Mouse (Mus musculus) MEL (cell line): ENCODE data around the gene Tnfrsf13b. TPM values are rescaled to one million over a fixed set of nuclear protein-coding genes. Genes with fewer than 3 reads are reported as not detected.

Experiments
- DNase-seq: peaks from one replicate; pipeline ENCODE4 v3.0.0; 2011; ENCODE audit warnings: low read depth, low spot score
- H3K27ac ChIP-seq: 2 replicates; pipeline ENCODE4 v1.5.1; 2012; ENCODE audit warnings: low read depth, mild to moderate bottlenecking, control low read depth, low read length, moderate library complexity; ENCODE audit not compliant: control insufficient read depth
- H3K27me3 ChIP-seq, 2 experiments: fragments of 150-350 bp in 1 of 2; sonication (generic) in 1 of 2; 2 replicates each; pipeline ENCODE4 v1.6.1; 2012; ENCODE audit warnings: low read length in 2 of 2, mild to moderate bottlenecking in 2 of 2, improper control_type of control experiment in 1 of 2, moderate library complexity in 1 of 2; ENCODE audit not compliant: insufficient read depth in 2 of 2, control insufficient read depth in 1 of 2
- H3K36me3 ChIP-seq, 2 experiments: 2 replicates each; pipeline ENCODE4 v1.6.1; 2012 to 2014; ENCODE audit warnings: low read length in 2 of 2, improper control_type of control experiment in 1 of 2, inconsistent platforms in 1 of 2, mild to moderate bottlenecking in 1 of 2; ENCODE audit not compliant: insufficient read depth in 2 of 2, control insufficient read depth in 1 of 2
- H3K4me1 ChIP-seq, 2 experiments: fragments of 150-350 bp in 1 of 2; sonication (generic) in 1 of 2; 2 replicates each; pipeline ENCODE4 v1.6.1; 2012; ENCODE audit warnings: low read length in 2 of 2, improper control_type of control experiment in 1 of 2, mild to moderate bottlenecking in 1 of 2; ENCODE audit not compliant: insufficient read depth in 2 of 2, control insufficient read depth in 1 of 2
- H3K4me3 ChIP-seq, 2 experiments: fragments of 150-350 bp in 1 of 2; sonication (generic) in 1 of 2; 2 replicates each; pipeline ENCODE4 v1.5.1; 2012; ENCODE audit warnings: low read depth in 2 of 2, low read length in 2 of 2, mild to moderate bottlenecking in 2 of 2, moderate library complexity in 2 of 2, control low read depth in 1 of 2, improper control_type of control experiment in 1 of 2; ENCODE audit not compliant: control insufficient read depth in 1 of 2, insufficient read depth in 1 of 2
- H3K79me2 ChIP-seq: 2 replicates; pipeline ENCODE4 v1.6.1; 2012; ENCODE audit warnings: mild to moderate bottlenecking, low read length, moderate library complexity; ENCODE audit not compliant: control insufficient read depth, poor library complexity, insufficient read depth
- H3K9ac ChIP-seq: 2 replicates; pipeline ENCODE4 v1.6.1; 2012; ENCODE audit warnings: low read depth, mild to moderate bottlenecking, control low read depth, low read length, moderate library complexity; ENCODE audit not compliant: control insufficient read depth, poor library complexity, severe bottlenecking
- H3K9me3 ChIP-seq: fragments of 150-350 bp; sonication (generic); replicated peaks from 2 replicates; pipeline ENCODE4 v1.6.1; 2012; ENCODE audit warnings: mild to moderate bottlenecking, low read length, improper control_type of control experiment, moderate library complexity; ENCODE audit not compliant: insufficient read depth
- CHD2 ChIP-seq: IDR thresholded peaks from 2 replicates; pipeline ENCODE4 v1.6.1; 2011; ENCODE audit warnings: low read length, improper control_type of control experiment
- E2F4 ChIP-seq: IDR thresholded peaks from 2 replicates; pipeline ENCODE4 v1.6.1; 2011; ENCODE audit warnings: low read depth, low read length, improper control_type of control experiment, borderline replicate concordance
- GABPA ChIP-seq: IDR thresholded peaks from 2 replicates; pipeline ENCODE4 v1.6.1; 2012; ENCODE audit warnings: low read depth, mild to moderate bottlenecking, inconsistent platforms, low read length, improper control_type of control experiment, moderate library complexity
- GATA1 ChIP-seq: IDR thresholded peaks from 2 replicates; pipeline ENCODE4 v1.6.1; 2011; ENCODE audit warnings: low read depth, low read length, improper control_type of control experiment
- JUND ChIP-seq: IDR thresholded peaks from 2 replicates; pipeline ENCODE4 v1.6.1; 2011; ENCODE audit warnings: low read depth, mild to moderate bottlenecking, improper control_type of control experiment, low read length
- MAFK ChIP-seq: IDR thresholded peaks from 2 replicates; pipeline ENCODE4 v1.6.1; 2011; ENCODE audit warnings: low read depth, mild to moderate bottlenecking, low read length, improper control_type of control experiment, borderline replicate concordance
- MAZ ChIP-seq: IDR thresholded peaks from 2 replicates; pipeline ENCODE4 v1.6.1; 2012; ENCODE audit warnings: low read depth, mild to moderate bottlenecking, inconsistent platforms, low read length, improper control_type of control experiment
- MYC ChIP-seq: IDR thresholded peaks from 2 replicates; pipeline ENCODE4 v1.6.1; 2011; ENCODE audit warnings: low read depth, mild to moderate bottlenecking, low read length, improper control_type of control experiment, moderate library complexity
- NELFE ChIP-seq: IDR thresholded peaks from 2 replicates; pipeline ENCODE4 v1.6.1; 2011; ENCODE audit warnings: low read depth, low read length, improper control_type of control experiment
- NRF1 ChIP-seq: IDR thresholded peaks from 2 replicates; pipeline ENCODE4 v1.6.1; 2014; ENCODE audit warnings: low read depth, mild to moderate bottlenecking, inconsistent platforms, low read length, improper control_type of control experiment, moderate library complexity; ENCODE audit not compliant: poor library complexity, insufficient read depth, severe bottlenecking
- POLR2A ChIP-seq, 2 experiments: IDR thresholded peaks; 2 replicates each; pipeline ENCODE4 v1.6.1; 2011 to 2012; ENCODE audit warnings: low read length in 2 of 2, mild to moderate bottlenecking in 2 of 2, control low read depth in 1 of 2, improper control_type of control experiment in 1 of 2, low read depth in 1 of 2, moderate library complexity in 1 of 2; ENCODE audit not compliant: control insufficient read depth in 1 of 2, insufficient read depth in 1 of 2, poor library complexity in 1 of 2
- RAD21 ChIP-seq: IDR thresholded peaks from 2 replicates; pipeline ENCODE4 v1.6.1; 2011; ENCODE audit warnings: mild to moderate bottlenecking, low read depth, low read length, improper control_type of control experiment
- TAL1 ChIP-seq: IDR thresholded peaks from 2 replicates; pipeline ENCODE4 v1.6.1; 2012; ENCODE audit warnings: mild to moderate bottlenecking, inconsistent platforms, low read length, moderate library complexity, mixed read lengths
- TBP ChIP-seq: IDR thresholded peaks from 2 replicates; pipeline ENCODE4 v1.8.0; 2011; ENCODE audit warnings: low read depth, low read length, improper control_type of control experiment
- TCF12 ChIP-seq: IDR thresholded peaks from 2 replicates; pipeline ENCODE4 v1.6.1; 2014; ENCODE audit warnings: low read depth, mild to moderate bottlenecking, inconsistent platforms, low read length, improper control_type of control experiment, moderate library complexity
- USF1 ChIP-seq: IDR thresholded peaks from 2 replicates; pipeline ENCODE4 v1.6.1; 2014; ENCODE audit warnings: low read depth, mild to moderate bottlenecking, inconsistent platforms, low read length, improper control_type of control experiment, moderate library complexity
- ZC3H11A ChIP-seq: IDR thresholded peaks from 2 replicates; pipeline ENCODE4 v1.6.1; 2012; ENCODE audit warnings: low read depth, mild to moderate bottlenecking, inconsistent platforms, low read length, improper control_type of control experiment
- ZKSCAN1 ChIP-seq: IDR thresholded peaks from 2 replicates; pipeline ENCODE4 v1.6.1; 2012; ENCODE audit warnings: low read depth, mild to moderate bottlenecking, inconsistent platforms, low read length, improper control_type of control experiment, moderate library complexity
- ZMIZ1 ChIP-seq: IDR thresholded peaks from 2 replicates; pipeline ENCODE4 v1.6.1; 2012; ENCODE audit warnings: low read depth, mild to moderate bottlenecking, inconsistent platforms, low read length, improper control_type of control experiment, moderate library complexity
- polyA plus RNA-seq, 2 experiments: library from polyadenylated mRNA; stranded (reverse) in 1 of 2; unstranded in 1 of 2; fragments of >175 nt in 1 of 2; fragments of >200 nt in 1 of 2; gene quantifications; 2 replicates each; pipeline versions ENCODE4 v1.2.1 to v1.2.4; 2012; ENCODE audit warnings: low replicate concordance in 2 of 2, low read depth in 1 of 2; ENCODE audit not compliant: insufficient read length in 2 of 2, insufficient read depth in 1 of 2, missing spikeins in 1 of 2
- total RNA-seq: library from RNA; depleted of rRNA; stranded (reverse); fragments of 300-350 nt; gene quantifications from 2 replicates; pipeline ENCODE4 v1.2.3, GENCODE M21; 2012; rRNA removed

The Tnfrsf13b gene
- 7.7 and 11.9 TPM in 2 replicates for total RNA-seq
- 10 to 100 TPM in 1 of 2 experiments, not detected in 1; 17.9 TPM for polyA plus RNA-seq

GRCm38 (mm10) chr11:61126606-61127355, at the start of gene Tnfrsf13b:
Tnfrsf13b (plus strand) TSS chr11:61126755.
- no peaks in the 10 kb centered on the region for H3K79me2 ChIP-seq
- H3K27me3 ChIP-seq = peaks cover under 1 to 4% of the 10 kb centered on the region in 2 experiments; a peak in 3 of 4 replicates
- H3K9me3 ChIP-seq = no peaks in the 10 kb centered on the region
- no peak within 1 kb of the TSS for H3K4me3 ChIP-seq
- H3K36me3 ChIP-seq = no peaks in the 10 kb centered on the region
- no peaks in the 10 kb centered on the region for H3K4me1 ChIP-seq
- no peak within 1 kb of the TSS for H3K9ac ChIP-seq
- no peak for TF ChIP-seq E2F4
- TF ChIP-seq POLR2A (IDR thresholded peaks at IDR 0.05; ENCODE audit: control insufficient read depth in 1 of 2, insufficient read depth in 1 of 2, low read depth in 1 of 2, low read length in 2 of 2, poor library complexity in 1 of 2) = no peak
- no peak for TF ChIP-seq GABPA
- TF ChIP-seq NRF1 = no peak
- TF ChIP-seq ZC3H11A = no peak
- TF ChIP-seq TCF12 = no peak
- no peak for TF ChIP-seq MAFK
- no peak for TF ChIP-seq JUND
- TF ChIP-seq GATA1 = no peak
- no peak for DNase-seq
- no peak within 1 kb of the TSS for H3K27ac ChIP-seq

GRCm38 (mm10) chr11:61081624-61082023, 44.9 kb upstream of the Tnfrsf13b start:
- H3K4me1 ChIP-seq = no peaks in the 10 kb centered on the region
- DNase-seq = no peak
- H3K36me3 ChIP-seq = no peaks in the 10 kb centered on the region
- no peak overlapping the region for H3K9ac ChIP-seq
- H3K27ac ChIP-seq = no peak overlapping the region
- no peaks in the 10 kb centered on the region for H3K9me3 ChIP-seq
- TF ChIP-seq ZC3H11A (no peak), USF1 (no peak), TAL1 (no peak), NELFE (no peak), MYC (no peak), MAFK (no peak), ZKSCAN1 (no peak), RAD21 (no peak), ZMIZ1 (no peak), NRF1 (no peak), TCF12 (no peak), TBP (no peak), MAZ (no peak), CHD2 (no peak), JUND (no peak), E2F4 (no peak)
- no peaks in the 10 kb centered on the region for H3K79me2 ChIP-seq
- no peak overlapping the region for H3K4me3 ChIP-seq
- peaks cover 18 to 27% of the 10 kb centered on the region in 2 experiments for H3K27me3 ChIP-seq
